In the genomic region with DNA sequence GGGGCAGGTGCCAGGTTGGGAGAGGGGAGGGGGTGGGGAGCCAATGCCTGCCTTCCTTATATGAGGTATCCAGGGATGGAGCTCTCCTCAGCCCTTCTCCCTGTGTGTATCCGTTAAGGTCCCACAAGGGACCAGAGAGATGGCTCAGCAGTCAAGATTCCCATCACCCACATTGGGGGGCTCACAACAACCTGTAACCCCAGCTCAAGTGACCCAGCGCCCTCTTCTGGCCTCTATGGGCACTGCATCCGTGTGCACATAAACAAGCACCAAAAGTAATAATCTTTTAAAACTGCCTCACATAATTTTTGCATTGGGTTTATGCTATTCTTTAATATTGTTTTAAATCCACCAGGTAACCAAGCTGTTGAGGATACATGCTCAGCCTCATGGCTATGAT, we compare ENCODE assay signal across 18 mouse cellular contexts. TPM values are rescaled to one million over a fixed set of nuclear protein-coding genes. Genes with fewer than 3 reads are reported as not detected.
A peak's percentile ranks its signal among the peaks of the same experiment; 100 is the strongest.
DNase-seq lines count a peak whose midpoint lies in the region; ATAC-seq and TF ChIP-seq lines count a peak whose summit lies in the region.
"Had no signal": no experiment of that assay in that cellular context is flagged by ENCODE, and none has a peak within 500 bp of the region (broad histone marks: within the 10 kb centered on the region; RNA-seq: fewer than 3 reads in every experiment).

No protein-coding gene starts in this region.

- no peak overlapping the region for H3K9ac ChIP-seq in liver, adult 2 months (ENCODE audit: low read depth, low read length)
- no peak overlapping the region for H3K9ac ChIP-seq in liver, embryonic 12.5 days
- H3K9ac ChIP-seq in ES-Bruce4 (ENCODE audit: low read depth, poor library complexity, severe bottlenecking): no peak overlapping the region
- H3K9ac ChIP-seq: embryonic facial prominence, embryonic 15.5 days; limb, embryonic 15.5 days had no signal

- no peak overlapping the region for H3K27ac ChIP-seq in liver, adult 2 months (replicated peaks; ENCODE audit: insufficient read depth, low read depth, low read length)
- H3K27ac ChIP-seq in liver, embryonic 12.5 days: no peak overlapping the region
- H3K27ac ChIP-seq in ES-Bruce4 (ENCODE audit: insufficient read depth, low read length): no peak overlapping the region
- H3K27ac ChIP-seq in embryonic facial prominence, embryonic 10.5 days (replicated peaks): no peak overlapping the region
- H3K27ac ChIP-seq: embryonic facial prominence, embryonic 15.5 days; limb, embryonic 15.5 days had no signal

- no peaks in the 10 kb centered on the region for H3K9me3 ChIP-seq in liver, embryonic 12.5 days (replicated peaks)
- H3K9me3 ChIP-seq in ES-Bruce4 (replicated peaks; ENCODE audit: control insufficient read depth, insufficient read depth, low read length, poor library complexity, severe bottlenecking): no peaks in the 10 kb centered on the region
- H3K9me3 ChIP-seq in embryonic facial prominence, embryonic 10.5 days: no peaks in the 10 kb centered on the region
- H3K9me3 ChIP-seq: embryonic facial prominence, embryonic 15.5 days; limb, embryonic 15.5 days had no signal

- no peaks in the 10 kb centered on the region; the same call in 1 of the 2 replicates for H3K36me3 ChIP-seq in liver, adult 2 months (ENCODE audit: control insufficient read depth, insufficient read depth, low read length)
- H3K36me3 ChIP-seq in liver, embryonic 12.5 days: peaks cover 19% of the 10 kb centered on the region
- no peaks in the 10 kb centered on the region; the same call in 1 of the 2 replicates for H3K36me3 ChIP-seq in ES-Bruce4 (ENCODE audit: control insufficient read depth, insufficient read depth, low read length, poor library complexity, severe bottlenecking)
- peaks cover 27% of the 10 kb centered on the region for H3K36me3 ChIP-seq in embryonic facial prominence, embryonic 10.5 days (replicated peaks)

- DNase-seq in CD4-positive, CD25-positive, alpha-beta regulatory T cell, adult 2 months (ENCODE audit: low read depth, low spot score): peak; percentile 22
- no peak for DNase-seq in liver, adult 2 months (ENCODE audit: extremely low read depth, low read depth, low spot score)
- peak; percentile 26 for DNase-seq in induced T-regulatory cell, adult 2 months (ENCODE audit: low read depth)
- no peak for DNase-seq in cerebellum, postnatal 25 days
- no peak for DNase-seq in embryonic facial prominence, embryonic 10.5 days (ENCODE audit: low spot score)
- DNase-seq: adrenal gland, postnatal 10 days; cerebellum, adult 11 months; heart, adult 11 months; layer of hippocampus, postnatal 36 days; right cerebral cortex, postnatal 14 days; thymus, postnatal 4 days had no signal

- TF ChIP-seq CTCF in liver, adult 2 months (IDR thresholded peaks at IDR 0.05; ENCODE audit: low read depth, low read length): peak; percentile 65
- TF ChIP-seq CTCF in ES-Bruce4 (IDR thresholded peaks at IDR 0.05; ENCODE audit: low read depth, low read length): peak; percentile 75

- ATAC-seq in CD4-positive, CD25-positive, alpha-beta regulatory T cell, adult 4 months: no peak
- no peak for ATAC-seq in liver, embryonic 12.5 days

- no peak overlapping the region for H3K4me3 ChIP-seq in liver, adult 2 months (ENCODE audit: insufficient read depth, low read depth, low read length)
- no peak overlapping the region for H3K4me3 ChIP-seq in liver, embryonic 12.5 days
- H3K4me3 ChIP-seq in ES-Bruce4 (ENCODE audit: low read depth, low read length): no peak overlapping the region
- no peak overlapping the region for H3K4me3 ChIP-seq in embryonic facial prominence, embryonic 10.5 days
- H3K4me3 ChIP-seq: embryonic facial prominence, embryonic 15.5 days; limb, embryonic 15.5 days had no signal

- WGBS in liver, adult 2 months: 81% methylated on average over 3 of the region's 3 CpGs
- WGBS in liver, embryonic 12.5 days (ENCODE audit: insufficient replicate concordance): 66% methylated on average over 3 of the region's 3 CpGs
- 82% methylated on average over 3 of the region's 3 CpGs for WGBS in embryonic facial prominence, embryonic 10.5 days

- H3K4me2 ChIP-seq in liver, embryonic 12.5 days: no peak overlapping the region
- H3K4me2 ChIP-seq: embryonic facial prominence, embryonic 15.5 days; limb, embryonic 15.5 days had no signal

- H3K27me3 ChIP-seq in liver, adult 2 months (ENCODE audit: control insufficient read depth, insufficient read depth, low read length): no peaks in the 10 kb centered on the region
- peaks cover 4% of the 10 kb centered on the region for H3K27me3 ChIP-seq in liver, embryonic 12.5 days (replicated peaks)
- H3K27me3 ChIP-seq in ES-Bruce4 (ENCODE audit: control insufficient read depth, insufficient read depth, low read length, poor library complexity, severe bottlenecking): no peaks in the 10 kb centered on the region
- H3K27me3 ChIP-seq in embryonic facial prominence, embryonic 10.5 days (replicated peaks; ENCODE audit: low read depth, poor library complexity, severe bottlenecking): no peaks in the 10 kb centered on the region
- H3K27me3 ChIP-seq: embryonic facial prominence, embryonic 15.5 days; limb, embryonic 15.5 days had no signal

- TF ChIP-seq POLR2A in liver, adult 2 months (IDR thresholded peaks at IDR 0.05; ENCODE audit: extremely low read depth, insufficient read depth, low read length): no peak
- no peak for TF ChIP-seq POLR2A in ES-Bruce4 (IDR thresholded peaks at IDR 0.05; ENCODE audit: insufficient read depth, low read length)

- H3K79me2 ChIP-seq in liver, adult 2 months (ENCODE audit: control insufficient read depth, insufficient read depth, low read length): no peaks in the 10 kb centered on the region

- H3K4me1 ChIP-seq in liver, adult 2 months (ENCODE audit: control insufficient read depth, insufficient read depth, low read length): no peaks in the 10 kb centered on the region
- no peaks in the 10 kb centered on the region for H3K4me1 ChIP-seq in liver, embryonic 12.5 days
- no peaks in the 10 kb centered on the region for H3K4me1 ChIP-seq in ES-Bruce4 (ENCODE audit: control insufficient read depth, insufficient read depth, low read length)
- H3K4me1 ChIP-seq in embryonic facial prominence, embryonic 10.5 days: peaks cover 5% of the 10 kb centered on the region; the same call in 1 of the 2 replicates
- H3K4me1 ChIP-seq: embryonic facial prominence, embryonic 15.5 days had no signal

- no peak for TF ChIP-seq EP300 in ES-Bruce4 (IDR thresholded peaks at IDR 0.05; ENCODE audit: insufficient read depth, low read depth, low read length)

RNA-seq across cellular contexts. Expression of gene Rfx4, which starts 25.8 kb away (rescaled TPM):
- not detected for polyA plus RNA-seq in CD4-positive, CD25-positive, alpha-beta regulatory T cell, adult 4 months (2017; shearing (Covaris generic))
- total RNA-seq in liver, adult 2 months (2014; rRNA removed): 0.81 and 1.8 TPM in 2 replicates
- polyA plus RNA-seq in liver, adult 2 months (2012; rRNA removed): 5.1 and 6.1 TPM in 2 replicates
- polyA plus RNA-seq in liver, embryonic 12.5 days (2016; fragmentation: Nextera tagmentation; extraction: Ambion mirVana): not detected in 2 replicates
- 0.29 and 0.30 TPM in 2 replicates for polyA plus RNA-seq in ES-Bruce4 (2011; ENCODE audit: insufficient read depth, insufficient read length, low read depth, missing spikeins)
- 3.8 and 15.5 TPM in 2 replicates for polyA plus RNA-seq in embryonic facial prominence, embryonic 10.5 days (2016; fragmentation: Nextera tagmentation; extraction: Ambion mirVana)
- total RNA-seq: common myeloid progenitor, adult 5-6 weeks had no signal
- polyA plus RNA-seq: heart, postnatal 0 days had no signal

Comparison
In these comparisons a context has a peak if more than half of its experiments do, and no peak if none do; other contexts are left out.
1. DNase-seq: peak in CD4-positive, CD25-positive, alpha-beta regulatory T cell, adult 2 months (single experiment) and induced T-regulatory cell, adult 2 months (single experiment); none in liver, adult 2 months (single experiment), cerebellum, postnatal 25 days (0 of 2) and embryonic facial prominence, embryonic 10.5 days (single experiment).